Mouse (Mus musculus): ENCODE data around the gene Spink4. TPM values are rescaled to one million over a fixed set of nuclear protein-coding genes. Genes with fewer than 3 reads are reported as not detected.

Spink4 gene
- polyA plus RNA-seq, 1 experiment from 2014 or later, result 0.39 TPM

DNA sequence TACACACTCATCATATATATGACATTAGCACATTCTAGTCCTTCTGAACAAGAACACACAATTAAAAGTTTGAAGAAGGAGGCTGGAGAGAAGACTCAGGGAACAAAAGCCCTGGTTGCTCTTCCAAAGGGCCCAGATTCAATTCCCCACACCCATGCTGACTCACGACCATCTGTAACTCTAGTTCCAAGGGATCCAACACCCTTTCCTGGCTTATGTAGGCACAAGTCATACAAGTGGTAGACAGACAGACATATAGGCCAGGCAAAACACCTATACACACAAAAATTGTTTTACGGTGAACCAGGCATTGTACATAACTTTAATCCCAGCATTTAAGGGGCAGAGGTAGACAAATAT is 34.7 kb upstream of the Spink4 start:
- no peak for DNase-seq
- Histone ChIP-seq H3K4me2 (no peak overlapping the region), H3K4me1 (replicated peaks) (no peaks in the 10 kb centered on the region), H3K4me3 (replicated peaks) (no peak overlapping the region), H3K36me3 (no peaks in the 10 kb centered on the region), H3K27ac (no peak overlapping the region), H3K9me3 (replicated peaks) (no peaks in the 10 kb centered on the region), H3K9ac (no peak overlapping the region), H3K27me3 (no peaks in the 10 kb centered on the region)
- ATAC-seq (ENCODE audit: low read depth), result no peak
- 75% methylated on average over 2 of the region's 2 CpGs for WGBS (ENCODE audit: insufficient replicate concordance)

DNA sequence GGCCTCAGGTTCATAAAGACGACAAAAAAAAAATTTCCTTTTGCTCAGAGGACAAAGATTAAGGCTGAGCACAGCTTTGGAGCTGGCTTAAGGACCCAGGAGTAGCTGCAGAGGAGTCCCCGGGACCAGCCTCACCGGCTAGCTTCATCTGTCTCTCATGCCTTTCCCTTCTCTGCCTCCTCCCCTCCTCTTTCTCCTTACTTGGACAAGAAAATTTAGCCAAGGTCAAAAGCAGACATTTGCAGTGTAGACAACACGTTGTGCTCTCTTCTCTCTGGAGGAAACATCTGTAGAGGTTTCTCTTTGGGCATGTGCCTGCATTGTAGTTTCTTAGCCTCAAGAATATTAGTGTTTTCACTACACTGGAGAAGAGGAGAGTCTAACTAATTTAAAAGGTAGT is 34.0 kb upstream of the Spink4 start:
- DNase-seq, result no peak
- ATAC-seq (ENCODE audit: low read depth), result no peak
- Histone ChIP-seq H3K4me2 (no peak overlapping the region), H3K27ac (no peak overlapping the region), H3K36me3 (no peaks in the 10 kb centered on the region), H3K4me1 (replicated peaks) (no peaks in the 10 kb centered on the region), H3K9me3 (replicated peaks) (no peaks in the 10 kb centered on the region), H3K4me3 (replicated peaks) (no peak overlapping the region), H3K9ac (no peak overlapping the region), H3K27me3 (no peaks in the 10 kb centered on the region)
- 64% methylated on average over 4 of the region's 4 CpGs for WGBS (ENCODE audit: insufficient replicate concordance)

DNA sequence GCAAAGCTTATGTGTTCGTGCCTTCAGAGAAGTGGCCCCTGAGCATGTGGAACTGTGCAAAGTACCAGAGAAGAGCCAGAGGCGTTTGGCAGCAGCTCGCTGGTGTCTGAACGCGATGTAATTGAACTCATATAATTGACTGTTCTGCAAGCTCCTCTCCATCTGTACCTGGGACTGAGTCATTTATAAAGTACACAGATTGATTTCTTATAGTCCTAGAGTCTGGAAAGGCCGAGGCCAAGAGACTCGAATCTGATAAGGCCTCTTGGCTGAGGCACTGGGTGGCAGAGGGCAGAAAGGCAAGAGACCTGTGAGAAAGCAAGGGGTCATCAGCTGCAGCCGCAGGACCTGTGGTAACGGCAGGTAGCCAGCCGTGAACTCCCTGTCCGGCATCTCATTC is 31.0 kb upstream of the Spink4 start:
- H3K9me3 ChIP-seq (replicated peaks), result no peaks in the 10 kb centered on the region
- H3K4me1 ChIP-seq (replicated peaks), result no peaks in the 10 kb centered on the region
- H3K9ac ChIP-seq, result no peak overlapping the region
- H3K27me3 ChIP-seq, result no peaks in the 10 kb centered on the region
- no peak overlapping the region for H3K4me3 ChIP-seq (replicated peaks)
- no peak for ATAC-seq (ENCODE audit: low read depth)
- 74% methylated on average over 11 of the region's 11 CpGs for WGBS (ENCODE audit: insufficient replicate concordance)
- H3K36me3 ChIP-seq, result no peaks in the 10 kb centered on the region
- no peak for DNase-seq
- H3K4me2 ChIP-seq, result no peak overlapping the region
- H3K27ac ChIP-seq, result no peak overlapping the region

DNA sequence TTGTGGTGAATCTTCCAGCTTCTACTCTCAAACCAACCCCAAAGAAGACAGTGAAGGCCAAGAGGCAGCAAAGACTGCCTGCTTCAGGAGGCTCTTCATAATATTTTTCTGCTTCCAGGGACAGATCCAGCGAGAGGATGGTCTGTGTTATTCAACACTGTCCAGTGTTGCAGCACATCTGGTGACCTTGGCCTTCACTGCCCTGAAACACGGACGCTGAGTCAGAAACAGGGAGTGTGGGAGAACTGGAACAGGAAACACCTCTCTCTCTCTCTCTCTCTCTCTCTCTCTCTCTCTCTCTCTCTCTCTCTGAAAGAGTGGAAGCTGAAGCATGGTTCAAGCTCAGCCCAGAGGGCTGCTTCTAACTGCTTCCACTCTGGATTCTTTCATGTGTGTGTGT is 30.6 kb upstream of the Spink4 start:
- DNase-seq, result no peak
- H3K27me3 ChIP-seq, result no peaks in the 10 kb centered on the region
- no peak overlapping the region for H3K27ac ChIP-seq
- H3K4me2 ChIP-seq, result no peak overlapping the region
- no peak for ATAC-seq (ENCODE audit: low read depth)
- no peak overlapping the region for H3K9ac ChIP-seq
- 45% methylated on average over 3 of the region's 3 CpGs for WGBS (ENCODE audit: insufficient replicate concordance)
- H3K4me1 ChIP-seq (replicated peaks), result no peaks in the 10 kb centered on the region
- H3K4me3 ChIP-seq (replicated peaks), result no peak overlapping the region
- no peaks in the 10 kb centered on the region for H3K36me3 ChIP-seq
- no peaks in the 10 kb centered on the region for H3K9me3 ChIP-seq (replicated peaks)

DNA sequence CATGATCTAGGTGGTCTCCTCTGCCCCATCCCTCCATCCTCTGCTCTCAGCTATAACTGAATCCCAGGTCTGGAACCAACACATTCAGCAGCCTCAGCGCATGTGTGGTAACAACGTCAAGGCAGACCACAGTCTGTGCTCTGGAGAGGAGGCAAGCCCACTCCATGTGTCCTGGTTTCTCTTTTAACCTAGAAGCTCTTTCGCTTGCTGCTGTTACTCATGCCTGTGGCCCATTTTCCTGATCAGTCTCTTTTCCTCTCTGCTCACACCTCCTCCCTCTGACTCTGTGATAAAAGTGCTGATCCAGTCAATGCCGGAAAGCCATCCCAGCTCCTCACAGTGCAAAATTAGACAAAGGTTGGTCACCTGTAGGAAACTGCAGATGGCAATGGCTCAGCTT is 29.9 kb upstream of the Spink4 start:
- no peak for DNase-seq
- H3K4me2 ChIP-seq, result no peak overlapping the region
- no peak overlapping the region for H3K9ac ChIP-seq
- 63% methylated on average over 4 of the region's 4 CpGs for WGBS (ENCODE audit: insufficient replicate concordance)
- no peaks in the 10 kb centered on the region for H3K27me3 ChIP-seq
- no peak for ATAC-seq (ENCODE audit: low read depth)
- no peaks in the 10 kb centered on the region for H3K9me3 ChIP-seq (replicated peaks)
- no peaks in the 10 kb centered on the region for H3K4me1 ChIP-seq (replicated peaks)
- no peak overlapping the region for H3K27ac ChIP-seq
- no peak overlapping the region for H3K4me3 ChIP-seq (replicated peaks)
- no peaks in the 10 kb centered on the region for H3K36me3 ChIP-seq

DNA sequence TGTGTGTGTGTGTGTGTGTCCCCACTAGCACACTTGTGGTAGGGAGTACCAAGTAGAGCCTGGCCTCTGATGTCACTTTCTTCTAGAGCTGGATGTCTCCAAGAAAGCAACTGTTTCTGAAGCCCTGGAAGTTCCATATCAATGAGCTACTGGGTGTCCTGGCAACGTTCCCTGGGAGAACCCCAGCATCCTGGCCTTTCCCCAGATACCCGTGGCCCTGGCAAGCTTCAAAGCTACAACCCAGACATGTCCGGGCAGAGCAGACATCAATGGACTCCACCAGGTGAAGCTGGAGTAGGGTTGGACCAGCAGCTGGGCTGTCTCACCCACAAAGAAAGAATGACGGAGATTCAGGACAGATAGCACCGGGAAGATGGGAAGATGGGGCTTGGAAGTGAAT is 28.6 kb upstream of the Spink4 start:
- no peak overlapping the region for H3K9ac ChIP-seq
- no peaks in the 10 kb centered on the region for H3K4me1 ChIP-seq (replicated peaks)
- H3K36me3 ChIP-seq, result no peaks in the 10 kb centered on the region
- no peak overlapping the region for H3K27ac ChIP-seq
- H3K4me2 ChIP-seq, result no peak overlapping the region
- WGBS (ENCODE audit: insufficient replicate concordance), result 70% methylated on average over 5 of the region's 5 CpGs
- H3K9me3 ChIP-seq (replicated peaks), result no peaks in the 10 kb centered on the region
- H3K4me3 ChIP-seq (replicated peaks), result no peak overlapping the region
- H3K27me3 ChIP-seq, result no peaks in the 10 kb centered on the region
- DNase-seq (no peak), ATAC-seq (ENCODE audit: low read depth) (no peak)

DNA sequence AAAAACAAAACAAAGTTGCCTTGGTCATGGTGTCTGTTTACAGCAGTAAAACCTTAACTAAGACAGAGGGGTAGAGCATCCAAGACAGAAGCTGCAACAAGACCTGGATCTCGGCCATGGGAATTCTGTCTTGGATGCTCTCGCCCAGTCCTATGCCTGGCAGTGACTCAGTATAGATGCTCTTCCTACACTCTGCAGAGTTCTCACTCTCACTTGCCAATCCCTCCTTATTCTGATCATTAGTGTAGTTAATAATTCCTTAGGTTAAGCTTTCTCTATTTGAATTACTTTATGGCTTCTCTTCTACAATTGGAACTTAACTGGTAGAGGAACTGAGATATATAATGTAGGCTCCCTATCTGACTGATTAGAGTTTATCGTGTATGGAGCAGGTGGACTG is 24.7 kb upstream of the Spink4 start:
- ATAC-seq (ENCODE audit: low read depth) (no peak), DNase-seq (no peak)
- Histone ChIP-seq H3K27me3 (no peaks in the 10 kb centered on the region), H3K36me3 (no peaks in the 10 kb centered on the region), H3K9ac (no peak overlapping the region), H3K9me3 (replicated peaks) (no peaks in the 10 kb centered on the region), H3K27ac (no peak overlapping the region), H3K4me1 (replicated peaks) (peaks cover 10% of the 10 kb centered on the region), H3K4me3 (replicated peaks) (no peak overlapping the region), H3K4me2 (no peak overlapping the region)
- WGBS (ENCODE audit: insufficient replicate concordance), result 79% methylated on average over 3 of the region's 3 CpGs

DNA sequence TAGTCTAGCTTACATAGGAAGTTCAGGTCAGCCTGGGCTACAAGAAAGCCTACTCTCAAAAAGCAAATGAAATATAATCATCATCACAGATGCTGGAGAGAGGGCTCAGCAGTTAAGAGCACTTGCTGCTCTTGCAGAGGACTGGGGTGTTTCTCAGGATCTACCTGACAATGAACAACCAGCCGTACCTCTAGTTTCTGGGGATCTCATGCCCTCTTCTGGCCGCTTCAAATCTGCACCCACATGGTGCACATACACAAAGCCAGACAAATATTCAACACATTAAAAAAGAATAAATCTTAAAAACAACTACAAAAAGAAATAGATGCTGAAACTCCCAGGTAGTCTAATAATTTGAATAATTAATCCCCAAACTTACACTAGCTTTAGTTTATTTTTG is 24.2 kb upstream of the Spink4 start:
- DNase-seq (no peak), ATAC-seq (ENCODE audit: low read depth) (no peak)
- Histone ChIP-seq H3K36me3 (no peaks in the 10 kb centered on the region), H3K9me3 (replicated peaks) (no peaks in the 10 kb centered on the region), H3K27me3 (no peaks in the 10 kb centered on the region), H3K4me3 (replicated peaks) (no peak overlapping the region), H3K27ac (no peak overlapping the region), H3K4me1 (replicated peaks) (peaks cover 15% of the 10 kb centered on the region), H3K4me2 (no peak overlapping the region), H3K9ac (no peak overlapping the region)
- WGBS (ENCODE audit: insufficient replicate concordance), result 87% methylated on average over 2 of the region's 2 CpGs

DNA sequence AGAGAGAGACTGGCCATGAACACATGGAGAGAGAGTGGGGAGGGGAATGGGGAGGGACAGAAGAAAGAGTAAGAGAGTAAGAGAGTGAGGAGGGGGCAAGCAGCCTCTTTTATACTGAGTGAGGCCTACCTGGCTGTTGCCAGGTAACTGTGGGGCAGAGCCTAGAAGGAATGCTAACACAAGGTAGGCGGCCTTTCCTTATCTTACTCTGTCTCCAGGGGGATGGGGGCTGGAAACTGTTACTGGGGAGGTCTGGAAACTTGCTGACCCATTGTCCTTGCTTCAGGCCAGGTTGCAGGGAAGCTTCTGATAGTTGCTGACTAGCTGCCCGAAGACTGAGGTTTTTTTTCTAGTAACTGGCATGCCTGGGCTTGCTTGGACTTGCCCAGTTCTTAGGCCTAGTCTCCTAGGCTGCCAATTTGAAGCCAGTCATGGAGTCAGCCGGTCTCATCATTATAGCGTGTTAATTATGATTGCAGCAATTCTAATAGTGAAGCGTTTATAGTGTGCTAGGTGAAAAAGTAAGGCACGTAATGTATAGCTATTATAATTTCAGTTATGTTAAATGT is 21.3 kb upstream of the Spink4 start:
- no peak overlapping the region for H3K4me3 ChIP-seq (replicated peaks)
- H3K27me3 ChIP-seq, result no peaks in the 10 kb centered on the region
- H3K9me3 ChIP-seq (replicated peaks), result no peaks in the 10 kb centered on the region
- peaks cover 19% of the 10 kb centered on the region for H3K4me1 ChIP-seq (replicated peaks)
- 78% methylated on average over 6 of the region's 6 CpGs for WGBS (ENCODE audit: insufficient replicate concordance)
- no peak overlapping the region for H3K9ac ChIP-seq
- ATAC-seq (ENCODE audit: low read depth) (no peak), DNase-seq (no peak)
- H3K27ac ChIP-seq, result no peak overlapping the region
- no peak overlapping the region for H3K4me2 ChIP-seq
- no peaks in the 10 kb centered on the region for H3K36me3 ChIP-seq

DNA sequence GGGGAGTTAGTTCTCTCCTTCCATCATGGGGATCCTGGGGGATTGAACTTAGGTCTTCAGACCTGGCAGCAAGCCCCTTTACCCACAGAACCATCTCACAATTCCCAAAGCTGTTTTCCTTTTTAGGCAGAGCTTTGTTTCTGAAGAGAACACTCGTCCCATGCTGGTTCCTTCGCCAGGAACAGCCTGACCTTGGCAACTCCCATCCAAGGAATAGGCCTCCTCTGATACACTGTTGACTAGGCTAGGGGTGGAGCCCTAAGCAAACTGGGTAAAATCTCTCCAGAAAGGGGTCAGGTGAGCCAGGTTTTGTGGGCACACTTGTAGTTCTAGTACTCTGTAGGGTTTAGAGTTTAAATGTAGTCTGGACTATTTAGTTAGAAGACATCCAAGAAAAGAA is 20.6 kb upstream of the Spink4 start:
- no peak overlapping the region for H3K27ac ChIP-seq
- H3K4me3 ChIP-seq (replicated peaks), result no peak overlapping the region
- DNase-seq (no peak), ATAC-seq (ENCODE audit: low read depth) (no peak)
- H3K4me2 ChIP-seq, result no peak overlapping the region
- H3K27me3 ChIP-seq, result no peaks in the 10 kb centered on the region
- H3K9me3 ChIP-seq (replicated peaks), result no peaks in the 10 kb centered on the region
- 70% methylated on average over 2 of the region's 2 CpGs for WGBS (ENCODE audit: insufficient replicate concordance)
- H3K9ac ChIP-seq, result no peak overlapping the region
- peaks cover 19% of the 10 kb centered on the region for H3K4me1 ChIP-seq (replicated peaks)
- no peaks in the 10 kb centered on the region for H3K36me3 ChIP-seq

DNA sequence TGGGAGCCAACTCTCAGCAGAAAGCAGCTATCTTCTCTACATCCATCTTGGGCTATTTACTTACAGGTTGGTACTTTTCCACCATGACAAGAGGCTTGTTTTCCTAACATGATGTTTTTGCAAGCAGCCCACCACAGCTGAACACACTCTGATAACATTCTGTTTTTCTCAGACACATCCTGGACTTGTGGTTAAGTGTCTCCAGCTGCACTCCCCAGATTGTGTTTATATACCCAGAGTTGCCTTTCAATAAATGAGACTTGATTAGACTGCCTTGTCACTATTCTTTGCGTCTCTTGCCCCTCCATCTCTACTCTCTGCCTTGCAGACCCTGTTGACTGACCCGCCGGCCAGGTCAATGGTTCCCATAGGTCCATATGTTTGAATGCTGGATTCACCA is 19.8 kb upstream of the Spink4 start:
- H3K36me3 ChIP-seq, result no peaks in the 10 kb centered on the region
- H3K27ac ChIP-seq, result peak overlapping the region; percentile 53
- ATAC-seq (ENCODE audit: low read depth), result peak; percentile 52; the same call in 1 of the 2 replicates
- 65% methylated on average over 3 of the region's 3 CpGs for WGBS (ENCODE audit: insufficient replicate concordance)
- peaks cover 19% of the 10 kb centered on the region for H3K4me1 ChIP-seq (replicated peaks)
- no peak overlapping the region for H3K9ac ChIP-seq
- no peaks in the 10 kb centered on the region for H3K27me3 ChIP-seq
- no peak overlapping the region for H3K4me2 ChIP-seq
- H3K9me3 ChIP-seq (replicated peaks), result no peaks in the 10 kb centered on the region
- no peak overlapping the region for H3K4me3 ChIP-seq (replicated peaks)
- DNase-seq, result no peak

DNA sequence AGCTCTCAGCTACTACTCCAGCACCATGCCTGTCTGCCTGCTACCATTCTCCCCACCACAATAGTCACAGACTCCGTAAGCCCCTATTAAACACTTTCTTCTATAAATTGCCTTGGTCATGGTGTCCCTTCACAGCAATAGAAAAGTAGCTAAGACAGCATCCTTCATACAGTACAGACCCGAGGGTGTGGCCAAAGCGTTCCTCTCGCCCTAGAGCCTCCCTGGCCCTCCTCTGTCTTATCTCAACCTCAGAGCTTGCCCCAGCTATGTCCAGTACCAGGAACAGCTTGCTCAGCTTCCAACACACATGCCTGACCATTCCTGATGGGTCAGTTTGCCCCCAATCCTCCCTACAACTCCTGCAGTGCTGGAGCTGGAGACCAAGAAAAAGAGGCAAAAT is 19.2 kb upstream of the Spink4 start:
- H3K36me3 ChIP-seq, result no peaks in the 10 kb centered on the region
- 59% methylated on average over 4 of the region's 4 CpGs for WGBS (ENCODE audit: insufficient replicate concordance)
- no peaks in the 10 kb centered on the region for H3K27me3 ChIP-seq
- ATAC-seq (ENCODE audit: low read depth) (peak; percentile 80), DNase-seq (no peak)
- no peak overlapping the region for H3K4me3 ChIP-seq (replicated peaks)
- no peak overlapping the region for H3K9ac ChIP-seq
- H3K9me3 ChIP-seq (replicated peaks), result no peaks in the 10 kb centered on the region
- H3K4me1 ChIP-seq (replicated peaks), result peaks cover 19% of the 10 kb centered on the region
- peak overlapping the region; percentile 29; the same call in 1 of the 2 replicates for H3K27ac ChIP-seq
- no peak overlapping the region for H3K4me2 ChIP-seq
